Mouse (Mus musculus): ENCODE results near the gene Rab12.

Gene Rab12

DNA sequence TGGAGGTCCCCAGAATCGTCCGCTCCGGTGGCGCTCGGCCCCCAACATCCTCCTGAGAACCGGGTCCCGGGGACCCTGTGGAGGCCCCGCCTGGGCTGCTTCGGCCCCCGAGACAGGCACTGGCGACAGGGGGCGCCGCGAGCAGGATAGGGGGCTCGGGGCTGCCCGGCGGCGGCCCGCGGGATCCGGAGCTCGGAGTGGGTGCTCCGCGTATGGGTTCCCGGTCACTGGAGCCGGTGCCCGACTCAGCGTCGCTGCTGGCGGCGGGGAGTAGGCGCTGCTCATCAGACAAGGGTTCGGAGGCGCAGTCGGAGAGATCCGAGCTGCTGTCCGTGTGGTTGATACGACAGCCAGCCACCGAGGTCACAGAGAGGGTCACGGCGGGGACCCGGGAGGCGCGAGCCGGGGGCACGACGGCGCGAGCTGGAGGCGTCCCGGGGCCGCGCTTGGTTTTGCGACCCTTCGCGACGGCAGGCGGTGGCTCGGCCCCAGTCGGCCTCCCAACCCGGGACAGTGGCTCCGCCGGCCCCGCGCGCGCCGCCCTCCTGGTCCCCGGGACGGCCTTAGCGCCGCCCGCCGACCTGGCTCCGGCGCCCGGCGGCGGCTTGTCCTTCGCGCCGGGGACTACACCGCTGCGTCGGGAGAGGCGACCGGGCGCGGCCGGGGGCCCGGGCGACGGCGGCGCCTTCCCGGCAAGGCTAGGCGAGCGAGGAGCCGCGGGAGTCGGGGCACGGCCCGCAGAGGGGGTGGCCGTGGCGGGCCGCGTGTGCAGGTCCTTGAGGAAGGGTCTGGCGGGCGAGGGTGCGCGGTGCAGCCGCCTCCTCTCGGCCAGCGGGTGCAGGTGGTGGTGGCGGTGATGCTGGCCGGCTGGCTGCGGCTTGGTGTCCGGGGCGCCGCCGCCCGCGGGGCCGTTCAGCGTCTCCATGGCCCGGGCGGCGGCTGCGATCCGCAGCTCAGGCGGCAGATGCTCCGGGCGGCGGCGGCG is 70.8 kb downstream of the Rab12 start:
- DNase-seq (ENCODE audit: low spot score in 2 of 2): no peak

DNA sequence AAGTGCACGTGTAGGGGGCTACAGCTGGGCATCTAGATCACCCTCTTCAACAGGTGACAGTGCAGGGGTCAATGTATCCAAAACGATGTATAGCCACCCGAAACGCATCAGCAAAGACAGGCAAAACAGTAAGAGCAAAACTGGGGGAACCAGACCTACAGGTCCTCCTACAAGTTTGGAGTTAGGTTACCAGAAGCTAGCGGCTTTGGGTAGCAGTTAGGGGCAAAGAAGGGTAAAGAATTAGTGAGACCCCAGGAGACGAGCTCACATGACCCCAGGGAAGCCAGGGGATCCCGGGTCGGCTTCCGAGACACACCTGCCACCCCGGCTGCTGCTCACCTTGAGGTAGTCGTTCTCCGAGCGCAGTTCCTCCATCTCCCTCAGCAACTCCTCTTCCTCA is 71.6 kb downstream of the Rab12 start:
- DNase-seq (ENCODE audit: low spot score in 2 of 2): no peak

DNA sequence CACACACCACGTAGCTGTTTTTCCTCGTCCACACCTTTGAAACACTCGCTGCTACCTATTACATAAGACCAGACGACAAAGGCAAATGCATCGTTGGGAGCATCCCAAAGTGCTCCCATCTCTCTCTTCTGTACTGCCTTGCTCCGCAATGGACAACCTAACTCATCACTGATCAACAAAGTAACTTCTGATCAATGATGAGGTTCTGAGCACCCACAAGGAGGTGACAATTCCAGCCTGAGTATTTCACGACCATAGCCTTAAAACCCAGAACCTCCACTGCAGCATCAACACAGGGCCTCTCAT is 72.6 kb downstream of the Rab12 start:
- no peak for DNase-seq (ENCODE audit: low spot score in 2 of 2)

DNA sequence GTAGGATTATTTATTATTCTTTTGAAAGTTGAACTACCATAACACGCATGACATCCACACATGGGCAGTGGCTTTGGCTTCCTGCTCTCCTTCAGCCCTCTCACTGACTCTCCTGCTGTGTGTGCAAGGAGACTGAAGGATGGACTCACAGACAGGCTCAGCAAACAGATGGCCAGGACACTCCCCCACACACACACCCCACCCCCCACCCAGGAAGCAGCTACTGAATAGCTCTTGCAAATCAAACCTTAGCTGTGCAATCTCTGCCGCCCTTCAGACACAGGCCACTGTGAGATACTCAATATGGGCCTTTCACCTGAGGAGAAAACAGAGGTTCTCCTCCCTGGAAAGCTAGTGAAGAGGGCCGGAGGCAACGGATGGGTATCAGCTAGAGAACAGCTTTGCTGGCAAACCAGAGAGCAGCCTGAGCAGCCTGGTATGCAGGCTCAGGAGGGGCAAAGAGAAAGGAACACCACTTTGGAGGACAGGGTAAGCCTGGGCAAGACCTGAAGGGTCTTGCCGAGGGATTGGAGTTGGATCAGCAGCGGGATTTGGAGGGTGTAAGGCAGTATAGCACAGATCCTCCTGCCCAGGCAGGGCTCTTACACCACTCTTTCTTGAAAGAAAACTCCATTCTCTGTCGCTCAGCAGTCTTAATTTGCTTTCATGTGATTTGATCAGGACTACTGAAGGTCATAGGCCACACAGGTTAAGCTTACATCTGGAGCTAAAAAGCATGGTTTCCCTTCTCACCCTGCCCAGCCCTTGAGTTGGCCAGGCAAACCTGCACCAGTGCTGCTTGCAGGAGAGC is 73.1 kb downstream of the Rab12 start:
- DNase-seq (ENCODE audit: low spot score in 2 of 2): no peak

All from spleen, postnatal 36 days (tissue).